Mouse (Mus musculus) stomach, embryonic 15.5 days (tissue): Measurements from ENCODE around the gene S100a14. TPM values are rescaled to one million over a fixed set of nuclear protein-coding genes. Genes with fewer than 3 reads are reported as not detected.
A peak's percentile ranks its signal among the peaks of the same experiment; 100 is the strongest.

Source experiments
- ATAC-seq: fragments of 200-750 bp; cut with Nextera tagmentation; 2 replicates; pipeline ENCODE4 v1.8.0; 2017; ENCODE audit warnings: low read depth, moderate number of reproducible peaks, moderate TSS enrichment; ENCODE audit not compliant: insufficient read depth, low FRiP score
- H3K27ac ChIP-seq: fragments of 300-500 bp; sonication (generic); 2 replicates; pipeline ENCODE4 v1.5.1; 2015; ENCODE audit warnings: mild to moderate bottlenecking, inconsistent platforms
- H3K27me3 ChIP-seq: fragments of 300-500 bp; sonication (generic); replicated peaks from 2 replicates; pipeline ENCODE4 v1.6.1; 2015; ENCODE audit warnings: inconsistent platforms
- H3K36me3 ChIP-seq: fragments of 300-500 bp; sonication (generic); 2 replicates; pipeline ENCODE4 v1.6.1; 2015; ENCODE audit warnings: inconsistent platforms
- H3K4me1 ChIP-seq: fragments of 300-500 bp; sonication (generic); 2 replicates; pipeline ENCODE4 v1.6.1; 2015; ENCODE audit warnings: inconsistent platforms
- H3K4me2 ChIP-seq: fragments of 300-500 bp; sonication (generic); 2 replicates; pipeline ENCODE4 v1.6.1; 2015; ENCODE audit warnings: mild to moderate bottlenecking, inconsistent platforms
- H3K4me3 ChIP-seq: fragments of 300-500 bp; sonication (generic); replicated peaks from 2 replicates; pipeline ENCODE4 v1.5.1; 2015; ENCODE audit warnings: inconsistent platforms
- H3K9ac ChIP-seq: fragments of 300-500 bp; sonication (generic); 2 replicates; pipeline ENCODE4 v1.6.1; 2015; ENCODE audit warnings: inconsistent platforms
- H3K9me3 ChIP-seq: fragments of 300-500 bp; sonication (generic); 2 replicates; pipeline ENCODE4 v1.6.1; 2016; ENCODE audit warnings: inconsistent platforms
- WGBS: fragments of 180-500 bp; shearing (Covaris S2); methylation state at CpG from one replicate; pipeline ENCODE4 v1.1.7; 2015; 5-methylcytosine and 5-hydroxymethylcytosine counted together
- polyA plus RNA-seq: library from polyadenylated mRNA; unstranded; fragments of >200 nt; fragmentation: Nextera tagmentation; extraction: Ambion mirVana; gene quantifications from 2 replicates; pipeline ENCODE4 v1.2.1, GENCODE M21; 2015

S100a14 gene
- polyA plus RNA-seq, 1 experiment from 2014 or later = 74.6 TPM

DNA sequence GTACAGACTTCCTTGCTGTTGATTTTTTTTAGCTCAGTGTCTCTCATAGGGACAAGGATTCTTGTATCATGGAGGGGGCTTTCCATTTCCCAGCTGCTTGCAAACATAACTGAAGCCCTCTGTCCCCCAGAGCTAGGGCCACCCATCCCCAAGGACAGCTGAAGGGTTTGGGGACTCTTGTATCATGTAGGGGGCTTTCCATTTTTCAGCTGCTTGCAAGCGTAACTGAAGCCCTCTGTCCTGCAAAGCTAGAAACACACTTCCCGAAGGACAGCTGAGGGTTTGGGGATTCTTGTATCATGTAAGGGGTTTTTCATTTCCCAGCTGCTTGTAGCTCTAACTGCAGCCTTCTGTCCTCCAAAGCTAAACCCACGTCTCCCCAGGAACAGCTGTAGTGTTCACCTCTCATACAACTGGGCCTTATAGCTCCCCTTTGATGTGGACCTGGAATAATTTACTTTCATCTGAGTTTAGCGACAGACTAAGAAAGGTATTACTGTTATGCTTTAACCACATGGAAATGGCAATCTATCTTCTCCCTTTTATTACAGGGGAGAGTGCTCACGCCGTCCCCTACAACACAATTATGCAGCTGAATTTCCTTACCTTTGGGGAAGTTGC, 33.5 kb downstream of the S100a14 start, which contains the start of gene S100a3:
Gene S100a3 (plus strand): TSS at position 571 of the 621 bp plus-strand sequence.
- H3K4me1 ChIP-seq = no peaks in the 10 kb centered on the region
- H3K9me3 ChIP-seq = no peaks in the 10 kb centered on the region
- no peak within 1 kb of the TSS for H3K9ac ChIP-seq
- H3K36me3 ChIP-seq = no peaks in the 10 kb centered on the region
- no peak within 1 kb of the TSS for H3K4me3 ChIP-seq
- ATAC-seq = no peak
- WGBS = 73% methylated on average over 6 of the region's 6 CpGs
- H3K4me2 ChIP-seq = no peak within 1 kb of the TSS
- no peak within 1 kb of the TSS for H3K27ac ChIP-seq
- H3K27me3 ChIP-seq = no peaks in the 10 kb centered on the region

DNA sequence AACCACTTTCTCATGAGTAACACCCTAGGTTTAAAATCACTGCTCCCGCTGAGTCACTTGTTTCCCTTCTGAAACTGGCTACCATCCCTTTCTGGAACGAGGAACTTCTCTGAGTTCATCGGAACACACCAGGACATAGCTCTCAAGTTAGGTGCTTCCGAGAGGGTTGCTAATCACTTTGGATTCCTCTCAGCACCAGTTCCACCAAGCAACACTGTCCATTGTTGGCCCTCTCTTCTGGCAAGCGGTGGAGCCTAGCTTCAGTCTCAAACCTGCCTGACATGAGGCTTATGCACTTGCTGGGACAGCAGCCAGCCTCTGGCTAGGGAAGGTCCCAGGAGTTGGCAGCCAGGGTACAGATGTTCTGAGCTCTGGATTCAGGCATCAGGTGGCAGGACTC, 48.0 kb downstream of the S100a14 start:
- 0 out of 2 replicates have a peak, but pooled peaks cover 4% of the 10 kb centered on the region for H3K4me1 ChIP-seq
- H3K27me3 ChIP-seq = no peaks in the 10 kb centered on the region
- H3K36me3 ChIP-seq = no peaks in the 10 kb centered on the region
- H3K9ac ChIP-seq = no peak overlapping the region
- no peak overlapping the region for H3K4me3 ChIP-seq
- 0 out of 2 replicates have a peak overlapping the region, but pooled peaks have one; percentile 26 for H3K27ac ChIP-seq
- no peaks in the 10 kb centered on the region for H3K9me3 ChIP-seq
- no peak for ATAC-seq
- WGBS = 84% methylated on average over 5 of the region's 5 CpGs
- no peak overlapping the region for H3K4me2 ChIP-seq

DNA sequence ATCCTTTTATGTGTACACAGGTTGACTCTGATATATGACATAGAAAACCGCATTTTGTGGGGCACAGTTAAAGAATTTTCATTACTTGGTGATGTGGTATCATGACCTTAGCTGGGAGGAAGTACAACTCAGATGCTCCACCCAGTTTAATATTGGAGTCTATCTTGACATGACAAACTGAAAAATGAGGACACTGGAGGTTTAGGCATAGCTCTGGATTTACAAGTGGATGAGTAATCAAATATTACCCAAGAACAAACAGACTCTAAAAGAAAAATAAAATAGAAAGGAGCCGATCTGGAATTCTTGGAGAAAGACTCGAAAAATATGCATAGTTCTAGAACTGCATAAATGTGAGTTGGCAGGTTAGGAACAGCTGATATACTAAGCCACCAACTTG, 48.7 kb downstream of the S100a14 start:
- no peak for ATAC-seq
- Histone ChIP-seq H3K4me2 (no peak overlapping the region), H3K27me3 (no peaks in the 10 kb centered on the region), H3K9me3 (no peaks in the 10 kb centered on the region), H3K9ac (no peak overlapping the region), H3K27ac (no peak overlapping the region), H3K4me3 (no peak overlapping the region), H3K4me1 (0 out of 2 replicates have a peak, but pooled peaks cover 4% of the 10 kb centered on the region), H3K36me3 (no peaks in the 10 kb centered on the region)
- 61% methylated on average over 3 of the region's 3 CpGs for whole genome bisulfite sequencing

DNA sequence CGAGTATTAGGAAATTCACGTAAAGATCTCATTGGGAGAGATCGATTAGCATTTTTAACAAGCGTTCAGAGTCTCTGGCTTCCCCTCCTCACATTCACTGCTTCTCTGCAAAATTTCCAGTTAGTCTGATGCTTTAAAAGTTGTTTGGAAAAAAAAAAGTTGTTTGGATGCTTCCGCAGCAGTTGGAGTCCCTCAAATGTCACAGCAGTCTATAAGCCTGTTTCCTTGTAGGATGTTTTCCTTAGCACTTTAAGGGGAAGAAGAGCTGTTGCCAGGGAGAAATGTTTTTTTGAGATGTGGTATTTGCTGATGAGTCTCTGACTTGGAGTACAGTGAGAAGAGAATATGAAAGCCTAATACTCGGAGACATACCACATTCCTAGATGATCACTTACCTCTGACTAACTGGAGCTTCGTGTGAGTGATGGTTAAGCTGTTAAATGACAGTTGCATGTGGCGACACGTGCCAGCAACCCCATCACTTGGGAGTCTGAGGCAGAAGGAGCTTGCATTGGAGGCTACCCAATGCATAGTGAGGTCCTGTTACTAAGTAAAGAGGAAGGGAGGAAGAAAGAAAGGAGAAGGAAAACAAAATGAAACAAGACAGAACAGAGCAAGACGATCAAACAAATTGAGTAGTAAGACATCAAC, 49.8 kb downstream of the S100a14 start:
- no peak for ATAC-seq
- Histone ChIP-seq H3K9ac (no peak overlapping the region), H3K4me1 (0 out of 2 replicates have a peak, but pooled peaks cover 4% of the 10 kb centered on the region), H3K36me3 (no peaks in the 10 kb centered on the region), H3K4me3 (no peak overlapping the region), H3K27ac (0 out of 2 replicates have a peak overlapping the region, but pooled peaks have one; percentile 11), H3K27me3 (no peaks in the 10 kb centered on the region), H3K4me2 (no peak overlapping the region), H3K9me3 (no peaks in the 10 kb centered on the region)
- 64% methylated on average over 10 of the region's 10 CpGs for WGBS

Other genes with a start within 250 kb of the S100a14 start
- gene Gatad2b, start 233.7 kb upstream of the S100a14 start, polyA plus RNA-seq = 10.5 and 10.8 TPM in 2 replicates
- gene Slc27a3, start 136.9 kb upstream of the S100a14 start, polyA plus RNA-seq = 14.5 and 16.1 TPM in 2 replicates
- gene Ints3, start 93.2 kb upstream of the S100a14 start, polyA plus RNA-seq = 27.0 and 29.2 TPM in 2 replicates
- 5.3 and 5.7 TPM in 2 replicates for gene Npr1, start 61.0 kb upstream of the S100a14 start, polyA plus RNA-seq
- 151 and 168 TPM in 2 replicates for gene Ilf2, start 50.7 kb upstream of the S100a14 start, polyA plus RNA-seq
- 71.6 and 78.5 TPM in 2 replicates for gene Snapin, start 35.8 kb upstream of the S100a14 start, polyA plus RNA-seq
- 126 and 134 TPM in 2 replicates for gene Chtop, start 17.4 kb upstream of the S100a14 start, polyA plus RNA-seq
- 66.9 and 75.9 TPM in 2 replicates for gene S100a1, start 12.5 kb upstream of the S100a14 start, polyA plus RNA-seq
- gene S100a13, start 12.4 kb upstream of the S100a14 start, polyA plus RNA-seq = 34.7 and 39.0 TPM in 2 replicates
- 225 and 274 TPM in 2 replicates for gene S100a16, start 10.4 kb downstream of the S100a14 start, polyA plus RNA-seq
- gene S100a3, start 33.7 kb downstream of the S100a14 start, polyA plus RNA-seq = 0.77 and 1.2 TPM in 2 replicates
- not detected in 2 replicates for gene S100a2, start 63.4 kb downstream of the S100a14 start, polyA plus RNA-seq
- not detected in 2 replicates for gene Gm42674, start 75.0 kb downstream of the S100a14 start, polyA plus RNA-seq
- 13.0 and 13.6 TPM in 2 replicates for gene S100a4, start 76.9 kb downstream of the S100a14 start, polyA plus RNA-seq
- 4.5 and 6.5 TPM in 2 replicates for gene S100a5, start 81.7 kb downstream of the S100a14 start, polyA plus RNA-seq
- gene S100a6, start 86.0 kb downstream of the S100a14 start, polyA plus RNA-seq = 503 and 642 TPM in 2 replicates
- 0.61 and 2.8 TPM in 2 replicates for gene S100a7a, start 127.2 kb downstream of the S100a14 start, polyA plus RNA-seq
- gene S100a8, start 142.1 kb downstream of the S100a14 start, polyA plus RNA-seq = 295 and 384 TPM in 2 replicates
- gene S100a9, start 168.9 kb downstream of the S100a14 start, polyA plus RNA-seq = 183 and 235 TPM in 2 replicates
- gene Pglyrp4, start 200.1 kb downstream of the S100a14 start, polyA plus RNA-seq = 0.09 TPM in 1 of 2 replicates, not detected in the other